Mouse (Mus musculus) lung, adult 2 months (tissue): ENCODE measurements around the gene Dok1. TPM values are rescaled to one million over a fixed set of nuclear protein-coding genes. Genes with fewer than 3 reads are reported as not detected.
A peak's percentile ranks its signal among the peaks of the same experiment; 100 is the strongest.

Experiments used
- DNase-seq: peaks from one replicate; pipeline ENCODE4 v3.0.0; 2022
- H3K4me1 ChIP-seq: fragments of 200-500 bp; 2 replicates; pipeline ENCODE4 v1.6.1; 2011; ENCODE audit warnings: low read length; ENCODE audit not compliant: control insufficient read depth, insufficient read depth
- H3K4me3 ChIP-seq: fragments of 200-500 bp; replicated peaks from 2 replicates; pipeline ENCODE3; 2011; ENCODE audit warnings: low read depth, mild to moderate bottlenecking, control low read depth, low read length; ENCODE audit errors: extremely low read depth
- CTCF ChIP-seq: fragments of 200-500 bp; IDR thresholded peaks from 2 replicates; pipeline ENCODE4 v1.5.1; 2011; ENCODE audit warnings: mild to moderate bottlenecking, low read length, control low read depth; ENCODE audit not compliant: insufficient read depth
- POLR2A ChIP-seq: fragments of 200-500 bp; IDR thresholded peaks from 2 replicates; pipeline ENCODE4 v1.6.1; 2011; ENCODE audit warnings: low read depth, mild to moderate bottlenecking, control low read depth, low read length, borderline replicate concordance; ENCODE audit errors: extremely low read depth
- whole genome bisulfite sequencing: fragments of 180-500 bp; shearing (Covaris S2); methylation state at CpG from one replicate; pipeline ENCODE4 v1.1.7; 2018; 5-methylcytosine and 5-hydroxymethylcytosine counted together
- polyA plus RNA-seq: library from polyadenylated mRNA; depleted of rRNA; stranded (reverse); fragments of >200 nt; gene quantifications from 2 replicates; pipeline ENCODE4 v1.2.3, GENCODE M21; 2012

The Dok1 gene
- polyA plus RNA-seq, 1 experiment: 15.1 TPM

DNA sequence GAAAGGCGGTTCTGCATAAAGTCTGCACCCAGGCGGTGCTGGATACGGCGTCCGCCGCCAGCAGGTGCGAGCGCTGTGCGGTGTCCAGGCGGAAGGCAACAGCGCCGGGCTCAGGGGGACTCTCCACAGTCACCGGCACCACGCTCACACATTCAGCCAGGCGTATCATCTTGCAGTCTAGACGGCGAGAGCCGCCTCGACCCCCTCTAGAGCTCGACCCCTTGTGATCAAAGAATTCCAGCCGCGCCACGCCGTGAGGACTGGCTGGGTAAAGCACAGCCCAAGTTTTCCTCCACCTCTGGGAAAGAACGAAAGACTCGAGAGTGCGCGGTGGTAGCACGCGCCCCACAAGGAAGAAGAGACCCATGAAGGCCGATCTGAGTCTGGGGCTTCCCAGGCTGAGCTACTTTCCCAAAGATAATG, 491 bp downstream of the Dok1 start:
- no peaks in the 10 kb centered on the region; the same call in 1 of the 2 replicates for H3K4me1 ChIP-seq
- peak; percentile 66 for DNase-seq
- WGBS: under 1% methylated on average over 31 of the region's 31 CpGs
- H3K4me3 ChIP-seq: peak overlapping the region; percentile 67
- no peak for TF ChIP-seq CTCF
- TF ChIP-seq POLR2A: no peak

DNA sequence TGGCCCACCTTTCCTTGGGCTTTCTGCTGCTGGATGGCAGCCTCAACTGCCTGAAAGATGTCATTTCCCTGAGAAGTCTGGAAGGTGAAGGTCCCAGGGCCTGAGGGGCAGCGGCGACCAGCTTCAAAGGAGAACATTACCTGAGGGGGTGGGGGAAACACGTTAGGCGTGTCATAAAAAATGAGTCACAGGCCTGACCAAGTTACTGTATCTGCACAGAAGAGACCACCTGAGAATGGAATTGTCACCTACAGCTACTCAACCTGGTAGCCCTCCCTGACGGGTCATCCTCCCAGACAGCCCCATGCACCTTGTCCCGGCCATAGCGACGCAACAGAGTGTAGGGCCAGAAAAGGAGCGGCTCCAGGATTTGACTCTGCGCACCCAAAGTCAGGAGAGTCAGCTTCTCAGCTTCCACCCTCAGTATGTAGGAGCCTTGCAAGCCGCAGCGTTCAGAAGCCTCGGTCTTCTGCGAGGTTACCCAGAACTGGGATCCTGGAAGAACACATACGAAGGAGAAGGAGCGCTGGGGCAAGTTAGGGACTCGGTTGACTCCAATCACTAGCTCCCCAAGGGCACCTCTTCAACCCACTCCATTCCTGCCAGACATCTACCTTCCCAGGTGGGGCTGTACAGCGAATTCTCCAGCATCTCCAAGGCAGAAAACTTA, 1.2 kb downstream of the Dok1 start:
- TF ChIP-seq POLR2A (no peak), CTCF (no peak)
- no peak for DNase-seq
- Histone ChIP-seq H3K4me3 (peak overlapping the region; percentile 67), H3K4me1 (no peaks in the 10 kb centered on the region; the same call in 1 of the 2 replicates)
- 71% methylated on average over 18 of the region's 18 CpGs for WGBS

DNA sequence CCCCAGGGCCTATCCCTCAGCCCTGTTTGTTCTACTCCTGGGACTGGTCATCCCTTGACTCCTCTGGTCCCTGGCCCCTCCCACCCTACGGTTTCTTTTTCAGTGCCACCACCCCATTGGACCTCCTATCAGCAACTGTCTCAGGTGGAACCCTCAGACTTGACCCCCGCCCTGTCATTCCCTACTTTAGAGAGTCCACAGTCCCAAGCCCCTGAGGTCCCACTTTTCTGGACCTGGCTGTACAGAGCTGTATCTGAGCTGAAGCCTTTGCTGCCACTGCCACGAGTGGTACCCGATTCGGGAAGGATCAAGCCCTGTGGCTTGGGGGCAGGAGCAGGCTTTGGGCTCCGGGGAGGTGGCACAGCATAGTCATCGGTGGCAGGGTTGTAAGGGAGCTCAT, 2.2 kb downstream of the Dok1 start:
- DNase-seq: no peak
- TF ChIP-seq CTCF (no peak), POLR2A (no peak)
- Histone ChIP-seq H3K4me3 (no peak overlapping the region), H3K4me1 (no peaks in the 10 kb centered on the region; the same call in 1 of the 2 replicates)
- WGBS: 84% methylated on average over 7 of the region's 7 CpGs

DNA sequence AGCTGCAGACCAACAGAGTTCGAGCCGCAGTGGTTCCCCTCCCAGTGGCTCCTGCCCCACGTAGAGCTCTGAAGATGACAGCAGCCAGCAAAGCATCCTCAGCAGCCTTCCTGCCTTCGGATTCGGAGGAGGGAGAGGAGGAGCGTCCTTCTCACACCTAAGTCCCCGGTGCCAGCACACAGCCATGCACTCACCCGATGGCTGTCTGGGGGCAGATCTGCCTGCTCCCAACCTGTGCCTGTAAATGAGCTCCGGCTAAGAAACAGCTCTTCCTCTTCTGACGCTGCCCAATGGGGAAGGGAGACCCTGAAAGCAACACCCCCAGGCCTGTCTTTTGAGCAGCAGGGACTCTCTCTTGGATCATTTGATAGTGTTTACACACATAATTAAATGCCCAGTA, 3.5 kb downstream of the Dok1 start:
- Histone ChIP-seq H3K4me3 (no peak overlapping the region), H3K4me1 (no peaks in the 10 kb centered on the region; the same call in 1 of the 2 replicates)
- 61% methylated on average over 10 of the region's 10 CpGs for WGBS
- DNase-seq: no peak
- no peak for TF ChIP-seq POLR2A
- no peak for TF ChIP-seq CTCF

DNA sequence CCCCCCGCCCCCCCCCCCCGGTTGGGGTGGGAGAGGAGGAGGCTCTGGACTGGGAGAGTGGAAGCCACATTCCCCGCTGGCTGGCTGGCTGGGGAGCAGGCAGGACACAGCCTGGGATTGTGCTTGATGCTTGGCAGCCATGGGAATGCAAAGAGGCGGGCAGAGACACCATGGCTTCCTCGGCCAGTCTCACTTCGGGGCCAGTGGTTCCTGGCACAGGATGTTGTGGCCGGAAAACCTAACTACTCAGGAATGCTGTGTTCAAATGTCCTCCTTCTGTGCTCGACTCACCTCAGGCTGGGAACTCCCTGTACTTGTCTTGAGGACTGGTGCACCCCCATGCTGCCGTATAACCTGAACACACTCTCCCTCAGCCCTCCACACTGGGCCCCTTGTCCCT, 5.6 kb downstream of the Dok1 start:
- TF ChIP-seq POLR2A (no peak), CTCF (no peak)
- Histone ChIP-seq H3K4me3 (no peak overlapping the region), H3K4me1 (no peaks in the 10 kb centered on the region; the same call in 1 of the 2 replicates)
- WGBS: 25% methylated on average over 8 of the region's 9 CpGs
- DNase-seq: no peak

DNA sequence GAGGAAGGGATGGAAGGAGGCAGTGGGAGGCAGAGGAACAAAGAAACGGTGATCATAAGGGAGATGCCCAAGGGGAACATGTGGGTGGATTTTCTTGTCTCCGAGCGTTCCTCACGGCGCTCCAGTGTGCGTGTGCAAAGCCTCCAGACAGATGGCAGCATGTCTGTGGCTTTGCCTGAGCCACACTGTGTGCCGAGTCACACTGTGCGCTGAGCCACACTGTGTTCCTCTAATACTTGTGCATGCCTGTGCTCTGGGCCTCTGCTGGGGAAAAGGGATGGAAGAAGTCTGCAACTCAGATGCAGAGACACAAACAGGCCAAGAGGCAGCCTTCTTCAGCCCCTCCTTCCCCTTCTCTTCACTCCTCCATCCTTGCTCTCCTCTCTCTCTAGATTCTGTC, 6.0 kb downstream of the Dok1 start:
- 83% methylated on average over 8 of the region's 8 CpGs for WGBS
- DNase-seq: no peak
- H3K4me1 ChIP-seq: no peaks in the 10 kb centered on the region; the same call in 1 of the 2 replicates
- no peak for TF ChIP-seq CTCF
- no peak for TF ChIP-seq POLR2A
- H3K4me3 ChIP-seq: no peak overlapping the region

DNA sequence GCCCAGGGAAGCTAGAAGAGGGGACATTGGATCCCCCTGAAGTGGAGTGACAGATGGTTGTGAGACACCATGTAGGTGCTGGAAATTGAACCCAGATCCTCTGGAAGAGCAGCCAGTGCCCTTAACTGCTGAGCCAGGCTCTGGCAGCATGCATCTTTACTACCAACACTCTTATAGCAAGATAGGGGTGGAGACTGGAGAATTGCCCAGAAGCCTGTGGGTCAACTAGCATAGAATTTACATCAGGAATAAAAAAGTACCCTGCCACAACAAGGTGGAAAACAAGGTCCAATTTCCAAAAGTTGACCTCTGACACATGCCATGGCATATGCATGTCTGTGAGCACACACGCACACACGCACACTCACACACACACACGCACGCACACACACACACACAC, 8.1 kb downstream of the Dok1 start:
- TF ChIP-seq CTCF (no peak), POLR2A (no peak)
- 100% methylated on average over 1 of the region's 4 CpGs for WGBS
- no peak for DNase-seq
- Histone ChIP-seq H3K4me3 (no peak overlapping the region), H3K4me1 (no peaks in the 10 kb centered on the region; the same call in 1 of the 2 replicates)

DNA sequence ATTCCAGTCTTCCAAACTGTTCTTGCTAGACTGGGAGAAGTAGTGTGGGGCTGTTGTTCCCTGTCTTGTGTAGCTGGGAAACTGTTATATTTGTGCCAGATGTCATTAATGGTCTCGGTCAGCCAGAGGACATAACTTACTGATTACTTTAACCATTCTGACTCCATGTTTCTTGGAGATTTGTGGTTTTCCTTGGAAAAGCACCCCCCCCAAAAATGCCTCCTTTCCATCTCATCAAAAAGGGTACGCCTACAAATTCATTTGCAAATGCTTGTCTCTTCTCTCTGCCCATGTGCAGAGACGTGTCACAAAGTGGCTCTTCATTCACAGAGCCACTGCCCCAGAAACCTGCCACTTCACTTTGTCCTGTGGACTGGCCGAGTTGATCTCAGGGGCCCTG, 8.8 kb downstream of the Dok1 start:
- no peak for TF ChIP-seq POLR2A
- TF ChIP-seq CTCF: no peak
- WGBS: 57% methylated on average over 4 of the region's 4 CpGs
- no peak overlapping the region for H3K4me3 ChIP-seq

DNA sequence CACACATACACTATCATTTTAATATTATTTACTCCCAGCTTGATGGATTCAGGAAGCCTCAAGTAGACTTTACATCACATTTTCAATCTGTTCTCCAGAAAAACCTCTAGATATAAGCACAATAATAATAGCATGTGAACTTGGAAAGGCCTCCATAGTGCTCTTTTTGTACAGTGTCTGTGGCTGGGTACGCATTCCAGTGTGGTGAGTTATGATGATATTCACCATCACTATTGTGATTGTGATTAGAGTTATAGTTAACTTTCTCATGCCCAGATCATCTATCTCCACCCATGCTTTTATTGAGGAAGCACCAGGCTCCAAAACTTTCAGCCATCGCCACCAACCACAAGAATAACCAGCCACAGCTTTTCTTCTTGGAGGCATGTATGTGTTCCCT, 9.5 kb downstream of the Dok1 start:
- TF ChIP-seq CTCF: no peak
- no peak for TF ChIP-seq POLR2A
- DNase-seq: no peak
- Histone ChIP-seq H3K4me1 (no peaks in the 10 kb centered on the region; the same call in 1 of the 2 replicates), H3K4me3 (no peak overlapping the region)
- WGBS: 91% methylated on average over 2 of the region's 2 CpGs

More for the DNA sequence above, 8.8 kb downstream of the Dok1 start:
- no peak for DNase-seq
- H3K4me1 ChIP-seq: no peaks in the 10 kb centered on the region; the same call in 1 of the 2 replicates

DNA sequence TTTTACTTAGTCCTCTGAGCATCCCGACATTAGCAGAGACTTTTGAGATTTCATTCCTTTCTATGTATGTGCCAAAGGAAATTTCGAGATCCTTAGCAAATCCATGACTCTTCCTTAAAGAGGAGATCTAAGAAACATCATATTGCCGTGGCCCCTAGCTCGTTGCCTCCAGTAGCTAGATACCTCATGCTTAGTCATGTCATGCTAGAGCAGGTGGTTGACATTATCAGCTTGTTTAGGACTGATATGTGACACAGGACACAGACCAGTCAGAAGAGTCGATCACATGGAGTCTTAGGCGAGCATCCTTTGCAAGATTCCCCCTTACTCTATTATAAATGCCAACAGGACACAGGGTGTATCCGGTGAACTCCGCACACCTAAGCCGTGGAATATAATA, 10.3 kb downstream of the Dok1 start:
- Histone ChIP-seq H3K4me3 (no peak overlapping the region), H3K4me1 (no peaks in the 10 kb centered on the region; the same call in 1 of the 2 replicates)
- TF ChIP-seq POLR2A: no peak
- TF ChIP-seq CTCF: no peak
- DNase-seq: no peak
- WGBS: 87% methylated on average over 9 of the region's 9 CpGs
